Mouse (Mus musculus) midbrain, embryonic 12.5 days (tissue): ENCODE data around the gene Aldh2. TPM values are rescaled to one million over a fixed set of nuclear protein-coding genes. Genes with fewer than 3 reads are reported as not detected.
A peak's percentile ranks its signal among the peaks of the same experiment; 100 is the strongest.

Source experiments
- ATAC-seq: fragments of 200-750 bp; cut with Nextera tagmentation; 2 replicates; pipeline ENCODE4 v1.8.0; 2017; ENCODE audit warnings: low read depth, moderate TSS enrichment, moderate library complexity; ENCODE audit not compliant: low FRiP score
- H3K27ac ChIP-seq: fragments of 300-500 bp; sonication (generic); replicated peaks from 2 replicates; pipeline ENCODE4 v1.5.1; 2016; ENCODE audit warnings: mild to moderate bottlenecking
- H3K27me3 ChIP-seq: fragments of 300-500 bp; sonication (generic); 2 replicates; pipeline ENCODE4 v1.6.1; 2016; ENCODE audit warnings: mild to moderate bottlenecking
- H3K36me3 ChIP-seq: fragments of 300-500 bp; sonication (generic); 2 replicates; pipeline ENCODE4 v1.6.1; 2016
- H3K4me1 ChIP-seq: fragments of 300-500 bp; sonication (generic); 2 replicates; pipeline ENCODE4 v1.6.1; 2016
- H3K4me2 ChIP-seq: fragments of 300-500 bp; sonication (generic); replicated peaks from 2 replicates; pipeline ENCODE4 v1.6.1; 2016; ENCODE audit warnings: mild to moderate bottlenecking, moderate library complexity
- H3K4me3 ChIP-seq: fragments of 300-500 bp; sonication (generic); 2 replicates; pipeline ENCODE4 v1.5.1; 2016; ENCODE audit warnings: mild to moderate bottlenecking
- H3K9ac ChIP-seq: fragments of 300-500 bp; sonication (generic); replicated peaks from 2 replicates; pipeline ENCODE4 v1.6.1; 2016; ENCODE audit warnings: mild to moderate bottlenecking, moderate library complexity
- H3K9me3 ChIP-seq: fragments of 300-500 bp; sonication (generic); 2 replicates; pipeline ENCODE4 v1.6.1; 2016; ENCODE audit warnings: mild to moderate bottlenecking
- WGBS: fragments of 180-500 bp; shearing (Covaris S2); methylation state at CpG from one replicate; pipeline ENCODE4 v1.1.7; 2016; 5-methylcytosine and 5-hydroxymethylcytosine counted together
- polyA plus RNA-seq: library from polyadenylated mRNA; unstranded; fragments of >200 nt; fragmentation: Nextera tagmentation; extraction: Ambion mirVana; gene quantifications from 2 replicates; pipeline ENCODE4 v1.2.1, GENCODE M21; 2016

The Aldh2 gene
- polyA plus RNA-seq, 1 experiment from 2014 or later = 94.1 TPM

- Histone ChIP-seq H3K36me3 (no peaks in the 10 kb centered on the region), H3K27ac (no peak overlapping the region)
Measured at GRCm38 (mm10) chr5:121592816-121593407, 712 bp downstream of the Aldh2 start.

GRCm38 (mm10) chr5:121592064-121592815 is 1.4 kb downstream of the Aldh2 start:
- H3K27me3 ChIP-seq = peaks cover 18% of the 10 kb centered on the region
- no peak overlapping the region for H3K27ac ChIP-seq
- H3K9ac ChIP-seq = no peak overlapping the region
- peak overlapping the region; percentile 62; the same call in 1 of the 2 replicates for H3K4me3 ChIP-seq
- no peaks in the 10 kb centered on the region for H3K36me3 ChIP-seq
- H3K9me3 ChIP-seq = no peaks in the 10 kb centered on the region
- ATAC-seq = no peak
- peaks cover 13% of the 10 kb centered on the region for H3K4me1 ChIP-seq
- 68% methylated on average over 11 of the region's 11 CpGs for WGBS
- H3K4me2 ChIP-seq = peak overlapping the region; percentile 78

More at GRCm38 (mm10) chr5:121592816-121593407, 712 bp downstream of the Aldh2 start:
- 5% methylated on average over 33 of the region's 33 CpGs for WGBS
- H3K4me1 ChIP-seq = peaks cover 13% of the 10 kb centered on the region
- ATAC-seq = peak; percentile 56; the same call in 1 of the 2 replicates
- H3K9ac ChIP-seq = peak overlapping the region; percentile 69
- no peaks in the 10 kb centered on the region for H3K9me3 ChIP-seq
- H3K4me2 ChIP-seq = peak overlapping the region; percentile 78
- H3K27me3 ChIP-seq = peaks cover 18% of the 10 kb centered on the region
- peak overlapping the region; percentile 62 for H3K4me3 ChIP-seq

- peaks cover 18% of the 10 kb centered on the region for H3K27me3 ChIP-seq
- H3K4me2 ChIP-seq = no peak overlapping the region
- no peaks in the 10 kb centered on the region for H3K36me3 ChIP-seq
- ATAC-seq = no peak
- peaks cover 13% of the 10 kb centered on the region for H3K4me1 ChIP-seq
- no peak overlapping the region for H3K27ac ChIP-seq
- WGBS = 84% methylated on average over 11 of the region's 11 CpGs
- no peak overlapping the region for H3K9ac ChIP-seq
- no peak overlapping the region for H3K4me3 ChIP-seq
- H3K9me3 ChIP-seq = no peaks in the 10 kb centered on the region
Measured at GRCm38 (mm10) chr5:121591417-121592063, 2.1 kb downstream of the Aldh2 start.

GRCm38 (mm10) chr5:121589928-121590327 is 3.7 kb downstream of the Aldh2 start:
- no peak overlapping the region for H3K9ac ChIP-seq
- no peaks in the 10 kb centered on the region for H3K36me3 ChIP-seq
- WGBS = 88% methylated on average over 6 of the region's 6 CpGs
- no peak overlapping the region for H3K27ac ChIP-seq
- H3K4me2 ChIP-seq = no peak overlapping the region
- peaks cover 9% of the 10 kb centered on the region; the same call in 1 of the 2 replicates for H3K27me3 ChIP-seq
- no peak overlapping the region for H3K4me3 ChIP-seq
- H3K4me1 ChIP-seq = peaks cover 13% of the 10 kb centered on the region
- H3K9me3 ChIP-seq = no peaks in the 10 kb centered on the region
- no peak for ATAC-seq

GRCm38 (mm10) chr5:121586400-121587039 is 7.1 kb downstream of the Aldh2 start:
- Histone ChIP-seq H3K9ac (no peak overlapping the region), H3K9me3 (no peaks in the 10 kb centered on the region), H3K4me2 (no peak overlapping the region), H3K27ac (no peak overlapping the region), H3K4me1 (no peaks in the 10 kb centered on the region), H3K4me3 (no peak overlapping the region), H3K36me3 (no peaks in the 10 kb centered on the region), H3K27me3 (peaks cover under 1% of the 10 kb centered on the region; the same call in 1 of the 2 replicates)
- WGBS = 77% methylated on average over 6 of the region's 6 CpGs
- no peak for ATAC-seq

DNA sequence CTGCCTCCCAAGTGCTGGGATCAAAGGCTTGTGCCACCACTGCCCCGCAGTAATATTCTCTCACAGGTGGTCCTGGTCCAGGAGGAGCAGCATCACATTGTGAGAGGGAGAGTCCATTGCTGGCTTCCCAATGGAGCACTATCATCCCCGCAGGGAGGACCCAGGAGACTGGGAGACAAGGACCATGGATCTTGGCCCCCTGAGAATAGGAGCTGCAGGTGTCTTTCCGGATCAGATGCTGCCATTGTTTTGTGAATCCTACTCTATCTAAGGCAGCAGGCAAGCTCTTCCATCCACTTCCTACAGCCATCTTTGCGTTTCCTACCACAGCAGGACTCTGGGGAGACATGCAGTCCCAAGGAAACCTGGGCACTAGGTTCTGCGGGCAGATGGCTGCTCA is 7.9 kb downstream of the Aldh2 start:
- no peak for ATAC-seq
- H3K9ac ChIP-seq = no peak overlapping the region
- 83% methylated on average over 5 of the region's 5 CpGs for WGBS
- no peaks in the 10 kb centered on the region for H3K27me3 ChIP-seq
- no peaks in the 10 kb centered on the region for H3K9me3 ChIP-seq
- H3K4me3 ChIP-seq = no peak overlapping the region
- no peaks in the 10 kb centered on the region for H3K4me1 ChIP-seq
- no peaks in the 10 kb centered on the region for H3K36me3 ChIP-seq
- no peak overlapping the region for H3K4me2 ChIP-seq
- no peak overlapping the region for H3K27ac ChIP-seq

- Histone ChIP-seq H3K4me1 (no peaks in the 10 kb centered on the region), H3K9me3 (no peaks in the 10 kb centered on the region), H3K4me3 (no peak overlapping the region), H3K27ac (no peak overlapping the region), H3K27me3 (no peaks in the 10 kb centered on the region), H3K36me3 (peaks cover 4% of the 10 kb centered on the region; the same call in 1 of the 2 replicates), H3K9ac (no peak overlapping the region), H3K4me2 (no peak overlapping the region)
- 87% methylated on average over 10 of the region's 10 CpGs for WGBS
- no peak for ATAC-seq
Measured at GRCm38 (mm10) chr5:121585005-121585404, 8.6 kb downstream of the Aldh2 start.

GRCm38 (mm10) chr5:121583765-121584501 is 9.7 kb downstream of the Aldh2 start:
- Histone ChIP-seq H3K4me1 (no peaks in the 10 kb centered on the region), H3K27ac (no peak overlapping the region), H3K36me3 (peaks cover 11% of the 10 kb centered on the region; the same call in 1 of the 2 replicates), H3K4me3 (no peak overlapping the region), H3K4me2 (no peak overlapping the region), H3K27me3 (no peaks in the 10 kb centered on the region), H3K9ac (no peak overlapping the region), H3K9me3 (no peaks in the 10 kb centered on the region)
- ATAC-seq = no peak
- 59% methylated on average over 12 of the region's 12 CpGs for WGBS

GRCm38 (mm10) chr5:121581945-121582344 is 11.7 kb downstream of the Aldh2 start:
- Histone ChIP-seq H3K27ac (no peak overlapping the region), H3K9ac (no peak overlapping the region), H3K27me3 (no peaks in the 10 kb centered on the region), H3K36me3 (peaks cover 11% of the 10 kb centered on the region; the same call in 1 of the 2 replicates), H3K4me1 (no peaks in the 10 kb centered on the region), H3K4me3 (no peak overlapping the region), H3K4me2 (no peak overlapping the region), H3K9me3 (no peaks in the 10 kb centered on the region)
- no peak for ATAC-seq
- 90% methylated on average over 8 of the region's 8 CpGs for WGBS

GRCm38 (mm10) chr5:121576927-121577488 is 16.6 kb downstream of the Aldh2 start:
- no peak overlapping the region for H3K9ac ChIP-seq
- 92% methylated on average over 11 of the region's 11 CpGs for WGBS
- no peaks in the 10 kb centered on the region for H3K4me1 ChIP-seq
- H3K9me3 ChIP-seq = no peaks in the 10 kb centered on the region
- H3K27me3 ChIP-seq = no peaks in the 10 kb centered on the region
- H3K4me2 ChIP-seq = no peak overlapping the region
- no peak for ATAC-seq
- no peak overlapping the region for H3K27ac ChIP-seq
- peaks cover 12% of the 10 kb centered on the region; the same call in 1 of the 2 replicates for H3K36me3 ChIP-seq
- H3K4me3 ChIP-seq = no peak overlapping the region

- H3K4me1 ChIP-seq = no peaks in the 10 kb centered on the region
- no peak overlapping the region for H3K4me2 ChIP-seq
- no peak for ATAC-seq
- no peak overlapping the region for H3K27ac ChIP-seq
- no peaks in the 10 kb centered on the region for H3K9me3 ChIP-seq
- no peak overlapping the region for H3K4me3 ChIP-seq
- H3K36me3 ChIP-seq = peaks cover 18% of the 10 kb centered on the region; the same call in 1 of the 2 replicates
- 92% methylated on average over 11 of the region's 11 CpGs for WGBS
- H3K27me3 ChIP-seq = no peaks in the 10 kb centered on the region
- no peak overlapping the region for H3K9ac ChIP-seq
Measured at GRCm38 (mm10) chr5:121575867-121576266, 17.8 kb downstream of the Aldh2 start.
